Mouse (Mus musculus): Measurements from ENCODE around the gene Robo4. TPM values are rescaled to one million over a fixed set of nuclear protein-coding genes. Genes with fewer than 3 reads are reported as not detected.
A peak's percentile ranks its signal among the peaks of the same experiment; 100 is the strongest.

The Robo4 gene
- polyA plus RNA-seq, 1 experiment from 2014 or later: 4.6 TPM

GRCm38 (mm10) chr9:37392071-37392470 is 9.6 kb upstream of the Robo4 start:
- 52% methylated on average over 2 of the region's 2 CpGs for WGBS
- no peaks in the 10 kb centered on the region for H3K4me1 ChIP-seq (replicated peaks; ENCODE audit: control insufficient read depth, insufficient read depth, low read length)
- no peak for ATAC-seq

GRCm38 (mm10) chr9:37393482-37394131 is 8.1 kb upstream of the Robo4 start:
- Histone ChIP-seq H3K4me3 (replicated peaks; ENCODE audit: low read length) (no peak overlapping the region), H3K9ac (replicated peaks; ENCODE audit: low read depth, low read length) (no peak overlapping the region), H3K27me3 (replicated peaks; ENCODE audit: control insufficient read depth, insufficient read depth, low read length) (no peaks in the 10 kb centered on the region), H3K27ac (ENCODE audit: low read length) (no peak overlapping the region), H3K36me3 (ENCODE audit: control insufficient read depth, insufficient read depth) (no peaks in the 10 kb centered on the region), H3K9me3 (ENCODE audit: control insufficient read depth, low read length) (no peaks in the 10 kb centered on the region), H3K4me2 (ENCODE audit: low read length) (no peak overlapping the region), H3K4me1 (replicated peaks; ENCODE audit: control insufficient read depth, insufficient read depth, low read length) (no peaks in the 10 kb centered on the region)
- WGBS: 80% methylated on average over 8 of the region's 8 CpGs
- ATAC-seq: no peak

More at GRCm38 (mm10) chr9:37392071-37392470, 9.6 kb upstream of the Robo4 start:
- H3K27ac ChIP-seq (ENCODE audit: low read length): no peak overlapping the region
- no peak overlapping the region for H3K4me2 ChIP-seq (ENCODE audit: low read length)
- no peak overlapping the region for H3K4me3 ChIP-seq (replicated peaks; ENCODE audit: low read length)
- no peaks in the 10 kb centered on the region for H3K36me3 ChIP-seq (ENCODE audit: control insufficient read depth, insufficient read depth)
- no peaks in the 10 kb centered on the region for H3K9me3 ChIP-seq (ENCODE audit: control insufficient read depth, low read length)
- H3K9ac ChIP-seq (replicated peaks; ENCODE audit: low read depth, low read length): no peak overlapping the region
- no peaks in the 10 kb centered on the region for H3K27me3 ChIP-seq (replicated peaks; ENCODE audit: control insufficient read depth, insufficient read depth, low read length)

- H3K4me3 ChIP-seq (replicated peaks; ENCODE audit: low read length): no peak overlapping the region
- H3K9me3 ChIP-seq (ENCODE audit: control insufficient read depth, low read length): no peaks in the 10 kb centered on the region
- H3K27ac ChIP-seq (ENCODE audit: low read length): no peak overlapping the region
- H3K27me3 ChIP-seq (replicated peaks; ENCODE audit: control insufficient read depth, insufficient read depth, low read length): no peaks in the 10 kb centered on the region
- H3K9ac ChIP-seq (replicated peaks; ENCODE audit: low read depth, low read length): no peak overlapping the region
- H3K4me2 ChIP-seq (ENCODE audit: low read length): no peak overlapping the region
- WGBS: 52% methylated on average over 2 of the region's 2 CpGs
- no peaks in the 10 kb centered on the region for H3K36me3 ChIP-seq (ENCODE audit: control insufficient read depth, insufficient read depth)
- ATAC-seq: no peak
- no peaks in the 10 kb centered on the region for H3K4me1 ChIP-seq (replicated peaks; ENCODE audit: control insufficient read depth, insufficient read depth, low read length)
Measured at GRCm38 (mm10) chr9:37400585-37400984, 1.1 kb upstream of the Robo4 start.

- WGBS: 92% methylated on average over 7 of the region's 7 CpGs
- no peaks in the 10 kb centered on the region for H3K4me1 ChIP-seq (replicated peaks; ENCODE audit: control insufficient read depth, insufficient read depth, low read length)
- H3K4me3 ChIP-seq (replicated peaks; ENCODE audit: low read length): no peak overlapping the region
Measured at GRCm38 (mm10) chr9:37402501-37402900, 804 bp downstream of the Robo4 start.

GRCm38 (mm10) chr9:37403011-37403410 is 1.3 kb downstream of the Robo4 start:
- no peak for ATAC-seq
- Histone ChIP-seq H3K27me3 (replicated peaks; ENCODE audit: control insufficient read depth, insufficient read depth, low read length) (no peaks in the 10 kb centered on the region), H3K27ac (ENCODE audit: low read length) (no peak overlapping the region), H3K9ac (replicated peaks; ENCODE audit: low read depth, low read length) (no peak overlapping the region), H3K4me1 (replicated peaks; ENCODE audit: control insufficient read depth, insufficient read depth, low read length) (peaks cover 3% of the 10 kb centered on the region; the same call in 1 of the 2 replicates), H3K4me3 (replicated peaks; ENCODE audit: low read length) (no peak overlapping the region), H3K36me3 (ENCODE audit: control insufficient read depth, insufficient read depth) (no peaks in the 10 kb centered on the region), H3K9me3 (ENCODE audit: control insufficient read depth, low read length) (no peaks in the 10 kb centered on the region), H3K4me2 (ENCODE audit: low read length) (no peak overlapping the region)
- WGBS: 83% methylated on average over 7 of the region's 7 CpGs

More at GRCm38 (mm10) chr9:37402501-37402900, 804 bp downstream of the Robo4 start:
- no peak overlapping the region for H3K9ac ChIP-seq (replicated peaks; ENCODE audit: low read depth, low read length)
- no peaks in the 10 kb centered on the region for H3K9me3 ChIP-seq (ENCODE audit: control insufficient read depth, low read length)
- H3K4me2 ChIP-seq (ENCODE audit: low read length): no peak overlapping the region
- H3K36me3 ChIP-seq (ENCODE audit: control insufficient read depth, insufficient read depth): no peaks in the 10 kb centered on the region
- H3K27me3 ChIP-seq (replicated peaks; ENCODE audit: control insufficient read depth, insufficient read depth, low read length): no peaks in the 10 kb centered on the region
- no peak overlapping the region for H3K27ac ChIP-seq (ENCODE audit: low read length)
- no peak for ATAC-seq

- no peak overlapping the region for H3K9ac ChIP-seq (replicated peaks; ENCODE audit: low read depth, low read length)
- H3K36me3 ChIP-seq (ENCODE audit: control insufficient read depth, insufficient read depth): no peaks in the 10 kb centered on the region
- H3K4me2 ChIP-seq (ENCODE audit: low read length): no peak overlapping the region
- H3K4me1 ChIP-seq (replicated peaks; ENCODE audit: control insufficient read depth, insufficient read depth, low read length): peaks cover 4% of the 10 kb centered on the region; the same call in 1 of the 2 replicates
- no peak overlapping the region for H3K27ac ChIP-seq (ENCODE audit: low read length)
- no peaks in the 10 kb centered on the region for H3K9me3 ChIP-seq (ENCODE audit: control insufficient read depth, low read length)
- H3K4me3 ChIP-seq (replicated peaks; ENCODE audit: low read length): no peak overlapping the region
- WGBS: 0% methylated on average over 1 of the region's 1 CpGs
- H3K27me3 ChIP-seq (replicated peaks; ENCODE audit: control insufficient read depth, insufficient read depth, low read length): no peaks in the 10 kb centered on the region
- ATAC-seq: peak; percentile 24
Measured at GRCm38 (mm10) chr9:37406372-37406771, 4.7 kb downstream of the Robo4 start.

- Histone ChIP-seq H3K9ac (replicated peaks; ENCODE audit: low read depth, low read length) (peak overlapping the region; percentile 24), H3K36me3 (ENCODE audit: control insufficient read depth, insufficient read depth) (no peaks in the 10 kb centered on the region), H3K4me3 (replicated peaks; ENCODE audit: low read length) (0 out of 2 replicates have a peak overlapping the region, but pooled peaks have one; percentile 15), H3K4me2 (ENCODE audit: low read length) (peak overlapping the region; percentile 40), H3K4me1 (replicated peaks; ENCODE audit: control insufficient read depth, insufficient read depth, low read length) (peaks cover 4% of the 10 kb centered on the region; the same call in 1 of the 2 replicates), H3K9me3 (ENCODE audit: control insufficient read depth, low read length) (no peaks in the 10 kb centered on the region), H3K27ac (ENCODE audit: low read length) (no peak overlapping the region), H3K27me3 (replicated peaks; ENCODE audit: control insufficient read depth, insufficient read depth, low read length) (no peaks in the 10 kb centered on the region)
- WGBS: 11% methylated on average over 19 of the region's 19 CpGs
- peak; percentile 82 for ATAC-seq
Measured at GRCm38 (mm10) chr9:37407850-37408502, 6.3 kb downstream of the Robo4 start.

GRCm38 (mm10) chr9:37409698-37410445 is 8.2 kb downstream of the Robo4 start:
- no peaks in the 10 kb centered on the region for H3K27me3 ChIP-seq (replicated peaks; ENCODE audit: control insufficient read depth, insufficient read depth, low read length)
- H3K9ac ChIP-seq (replicated peaks; ENCODE audit: low read depth, low read length): no peak overlapping the region
- peaks cover 4% of the 10 kb centered on the region; the same call in 1 of the 2 replicates for H3K4me1 ChIP-seq (replicated peaks; ENCODE audit: control insufficient read depth, insufficient read depth, low read length)
- no peak overlapping the region for H3K4me3 ChIP-seq (replicated peaks; ENCODE audit: low read length)
- no peaks in the 10 kb centered on the region for H3K9me3 ChIP-seq (ENCODE audit: control insufficient read depth, low read length)
- ATAC-seq: no peak
- H3K4me2 ChIP-seq (ENCODE audit: low read length): no peak overlapping the region
- no peaks in the 10 kb centered on the region for H3K36me3 ChIP-seq (ENCODE audit: control insufficient read depth, insufficient read depth)
- no peak overlapping the region for H3K27ac ChIP-seq (ENCODE audit: low read length)
- whole genome bisulfite sequencing: 87% methylated on average over 8 of the region's 8 CpGs

GRCm38 (mm10) chr9:37412989-37413388 is 11.3 kb downstream of the Robo4 start:
- WGBS: 60% methylated on average over 3 of the region's 3 CpGs
- no peak for ATAC-seq

More at GRCm38 (mm10) chr9:37412989-37413388, 11.3 kb downstream of the Robo4 start:
- Histone ChIP-seq H3K27me3 (replicated peaks; ENCODE audit: control insufficient read depth, insufficient read depth, low read length) (no peaks in the 10 kb centered on the region), H3K36me3 (ENCODE audit: control insufficient read depth, insufficient read depth) (no peaks in the 10 kb centered on the region), H3K4me3 (replicated peaks; ENCODE audit: low read length) (no peak overlapping the region), H3K9ac (replicated peaks; ENCODE audit: low read depth, low read length) (no peak overlapping the region), H3K9me3 (ENCODE audit: control insufficient read depth, low read length) (no peaks in the 10 kb centered on the region), H3K4me2 (ENCODE audit: low read length) (no peak overlapping the region), H3K27ac (ENCODE audit: low read length) (no peak overlapping the region), H3K4me1 (replicated peaks; ENCODE audit: control insufficient read depth, insufficient read depth, low read length) (peaks cover 2% of the 10 kb centered on the region; the same call in 1 of the 2 replicates)
